Mouse (Mus musculus): ENCODE measurements around the gene Cblb.

- no peak for TF ChIP-seq POLR2A (IDR thresholded peaks at IDR 0.05; ENCODE audit: extremely low read depth, insufficient read depth, low read length)
- no peak for TF ChIP-seq CTCF (IDR thresholded peaks at IDR 0.05; ENCODE audit: extremely low read depth, insufficient read depth, low read length)
Observed at GRCm38 (mm10) chr16:52148041-52148440, 117.0 kb downstream of the Cblb start.

All from cortical plate, adult 2 months (tissue).